Mouse (Mus musculus) testis, adult 2 months (tissue): ENCODE measurements around the gene Kctd21. TPM values are rescaled to one million over a fixed set of nuclear protein-coding genes. Genes with fewer than 3 reads are reported as not detected.

ENCODE experiments used
- H3K27ac ChIP-seq: fragments of 200-500 bp; 2 replicates; pipeline ENCODE4 v1.5.1; 2012; ENCODE audit warnings: low read depth, low read length; ENCODE audit not compliant: control insufficient read depth, insufficient read depth
- H3K27me3 ChIP-seq: fragments of 200-500 bp; 2 replicates; pipeline ENCODE4 v1.6.1; 2012; ENCODE audit warnings: mild to moderate bottlenecking, low read length, moderate library complexity; ENCODE audit not compliant: control insufficient read depth, insufficient read depth
- H3K36me3 ChIP-seq: fragments of 200-500 bp; 2 replicates; pipeline ENCODE4 v1.6.1; 2012; ENCODE audit warnings: mild to moderate bottlenecking, low read length; ENCODE audit not compliant: control insufficient read depth, insufficient read depth
- H3K4me1 ChIP-seq: fragments of 200-500 bp; 2 replicates; pipeline ENCODE4 v1.6.1; 2012; ENCODE audit warnings: low read length; ENCODE audit not compliant: control insufficient read depth, insufficient read depth
- H3K4me3 ChIP-seq: fragments of 200-500 bp; 2 replicates; pipeline ENCODE4 v1.5.1; 2012; ENCODE audit warnings: low read depth, mild to moderate bottlenecking, low read length, moderate library complexity, mixed read lengths; ENCODE audit not compliant: control insufficient read depth
- CTCF ChIP-seq: fragments of 200-500 bp; IDR thresholded peaks from 2 replicates; pipeline ENCODE4 v1.5.1; 2012; ENCODE audit warnings: low read depth, mild to moderate bottlenecking, inconsistent platforms, low read length, moderate library complexity; ENCODE audit not compliant: control insufficient read depth, insufficient read depth, insufficient replicate concordance
- POLR2A ChIP-seq: fragments of 200-500 bp; IDR thresholded peaks from 2 replicates; pipeline ENCODE4 v1.6.1; 2012; ENCODE audit warnings: low read depth, mild to moderate bottlenecking, inconsistent platforms, low read length, moderate library complexity; ENCODE audit not compliant: control insufficient read depth
- polyA plus RNA-seq: library from polyadenylated mRNA; depleted of rRNA; stranded (reverse); fragments of >200 nt; gene quantifications from 2 replicates; pipeline ENCODE4 v1.2.3, GENCODE M21; 2012

Kctd21 gene
- polyA plus RNA-seq, 1 experiment: 1.2 TPM

- TF ChIP-seq CTCF (no peak), POLR2A (no peak)
- no peak overlapping the region for H3K27ac ChIP-seq
- H3K4me3 ChIP-seq: no peak overlapping the region
- H3K36me3 ChIP-seq: no peaks in the 10 kb centered on the region
- H3K4me1 ChIP-seq: no peaks in the 10 kb centered on the region; the same call in 1 of the 2 replicates
- no peaks in the 10 kb centered on the region for H3K27me3 ChIP-seq
Observed at GRCm38 (mm10) chr7:97357840-97358239, 25.7 kb downstream of the Kctd21 start.

- no peaks in the 10 kb centered on the region for H3K27me3 ChIP-seq
Observed at GRCm38 (mm10) chr7:97358347-97358746, 26.2 kb downstream of the Kctd21 start.

GRCm38 (mm10) chr7:97360166-97360565 is 28.0 kb downstream of the Kctd21 start:
- no peaks in the 10 kb centered on the region for H3K27me3 ChIP-seq
- no peaks in the 10 kb centered on the region; the same call in 1 of the 2 replicates for H3K4me1 ChIP-seq
- H3K4me3 ChIP-seq: no peak overlapping the region

More at GRCm38 (mm10) chr7:97358347-97358746, 26.2 kb downstream of the Kctd21 start:
- Histone ChIP-seq H3K4me1 (no peaks in the 10 kb centered on the region; the same call in 1 of the 2 replicates), H3K36me3 (no peaks in the 10 kb centered on the region), H3K4me3 (no peak overlapping the region), H3K27ac (no peak overlapping the region)
- no peak for TF ChIP-seq CTCF
- no peak for TF ChIP-seq POLR2A

DNA sequence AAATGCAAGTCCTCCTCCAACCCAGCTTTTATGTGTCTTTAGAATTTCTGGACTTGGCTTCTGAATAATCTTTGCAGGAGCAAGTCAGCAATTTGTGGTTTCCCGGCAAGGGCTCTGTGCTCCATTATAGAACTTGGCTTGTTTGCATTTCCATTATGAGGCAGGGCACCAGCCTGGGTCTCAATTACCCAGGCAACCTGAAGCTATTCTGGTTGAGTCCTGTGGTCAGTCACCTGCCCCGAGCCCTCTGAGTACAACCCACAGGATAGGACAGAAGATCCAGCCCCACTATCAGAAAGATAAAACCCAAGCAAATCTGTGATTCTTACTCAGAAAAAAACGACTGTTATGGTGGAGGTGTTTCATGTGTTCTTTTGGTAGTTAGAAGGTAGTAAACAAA is 28.8 kb downstream of the Kctd21 start:
- no peaks in the 10 kb centered on the region for H3K27me3 ChIP-seq
- TF ChIP-seq POLR2A (no peak), CTCF (no peak)

More at GRCm38 (mm10) chr7:97360166-97360565, 28.0 kb downstream of the Kctd21 start:
- TF ChIP-seq POLR2A (no peak), CTCF (no peak)
- no peak overlapping the region for H3K27ac ChIP-seq
- no peaks in the 10 kb centered on the region for H3K36me3 ChIP-seq

DNA sequence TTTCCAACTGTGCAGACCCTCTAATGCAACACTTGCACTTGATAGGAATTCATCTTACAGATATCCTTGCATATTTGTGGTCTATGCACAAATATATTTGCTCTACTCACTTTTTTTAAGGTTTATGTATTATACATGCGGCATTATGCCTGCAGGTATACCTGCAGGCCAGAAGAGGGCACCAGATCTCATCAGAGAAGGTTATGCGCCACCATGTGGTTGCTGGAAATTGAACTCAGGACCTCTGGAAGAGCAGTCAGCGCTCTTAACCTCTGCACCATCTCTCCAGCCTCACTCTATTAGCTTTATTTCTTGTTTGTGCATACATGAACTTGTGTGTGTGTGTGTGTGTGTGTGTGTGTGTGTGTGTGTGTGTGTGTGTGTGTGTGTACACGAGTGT is 29.3 kb downstream of the Kctd21 start:
- H3K4me1 ChIP-seq: no peaks in the 10 kb centered on the region; the same call in 1 of the 2 replicates
- TF ChIP-seq POLR2A (no peak), CTCF (no peak; the same call in 1 of the 2 replicates)
- no peak overlapping the region for H3K27ac ChIP-seq
- no peaks in the 10 kb centered on the region for H3K27me3 ChIP-seq
- no peaks in the 10 kb centered on the region for H3K36me3 ChIP-seq
- no peak overlapping the region for H3K4me3 ChIP-seq

More for the DNA sequence above, 28.8 kb downstream of the Kctd21 start:
- Histone ChIP-seq H3K36me3 (no peaks in the 10 kb centered on the region), H3K4me1 (no peaks in the 10 kb centered on the region; the same call in 1 of the 2 replicates), H3K27ac (no peak overlapping the region), H3K4me3 (no peak overlapping the region)

DNA sequence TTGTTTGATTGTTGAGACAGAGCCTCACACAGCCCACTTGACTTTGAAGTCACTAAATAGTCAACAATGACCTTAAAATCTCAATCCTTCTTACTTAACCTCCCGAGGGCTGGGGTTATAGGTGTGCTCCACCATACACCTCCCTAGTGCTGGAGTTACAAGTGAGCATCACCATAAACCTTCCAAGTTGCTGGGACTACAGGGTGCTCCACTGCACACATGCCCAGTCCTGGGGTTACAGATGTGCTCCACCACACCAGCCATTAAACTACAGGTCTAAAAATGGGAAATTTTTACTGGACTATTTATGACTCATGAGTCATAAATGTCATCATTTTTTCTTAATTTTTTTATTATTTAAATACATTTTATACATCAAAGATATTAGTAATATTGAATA is 33.8 kb downstream of the Kctd21 start:
- H3K27me3 ChIP-seq: no peaks in the 10 kb centered on the region
- H3K36me3 ChIP-seq: no peaks in the 10 kb centered on the region
- no peak overlapping the region for H3K27ac ChIP-seq
- H3K4me3 ChIP-seq: no peak overlapping the region
- H3K4me1 ChIP-seq: peaks cover 2% of the 10 kb centered on the region
- no peak for TF ChIP-seq POLR2A
- no peak for TF ChIP-seq CTCF

DNA sequence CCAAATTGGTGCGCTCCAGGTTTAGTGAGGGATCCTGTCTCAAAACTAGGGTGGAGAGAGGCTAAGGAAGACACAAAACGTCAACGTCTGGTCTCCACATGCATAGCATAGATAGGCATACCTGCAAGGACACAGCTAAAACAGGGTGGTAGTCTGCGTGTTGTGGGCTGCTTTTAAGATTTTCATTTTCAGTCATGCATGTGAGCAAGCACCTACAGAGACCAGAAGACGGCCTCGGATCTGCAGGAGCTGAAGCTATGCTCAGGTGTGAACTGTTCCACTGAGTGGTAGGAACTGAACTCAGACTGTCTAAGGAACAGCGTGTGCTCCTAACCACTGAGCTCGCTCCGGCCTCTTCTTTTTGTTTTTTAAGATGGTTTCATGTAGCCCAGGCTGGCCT is 43.0 kb downstream of the Kctd21 start:
- H3K27me3 ChIP-seq: no peaks in the 10 kb centered on the region
- H3K36me3 ChIP-seq: peaks cover 2% of the 10 kb centered on the region

DNA sequence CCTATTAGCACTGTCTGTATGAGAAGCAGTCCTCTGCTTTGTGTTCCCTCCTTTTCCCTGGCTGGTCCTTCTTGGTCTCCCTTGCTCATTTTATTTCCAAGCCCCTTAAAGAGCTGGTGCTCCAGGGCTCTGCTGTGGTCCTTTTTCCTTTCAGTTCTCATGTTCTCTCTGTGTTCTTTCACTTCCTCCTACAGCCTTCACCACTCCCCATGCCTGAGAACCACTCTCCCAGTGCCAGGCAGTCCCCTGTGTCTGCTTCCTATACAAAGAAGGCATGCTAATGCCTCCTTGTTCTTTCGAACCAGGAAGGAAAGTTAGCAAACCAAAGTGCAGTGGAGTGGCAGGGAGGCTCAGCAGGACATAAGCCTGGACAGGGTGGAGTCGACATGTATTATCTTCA is 43.8 kb downstream of the Kctd21 start:
- H3K4me1 ChIP-seq: peaks cover 1% of the 10 kb centered on the region
- H3K27me3 ChIP-seq: no peaks in the 10 kb centered on the region
- TF ChIP-seq CTCF (no peak), POLR2A (no peak)
- H3K36me3 ChIP-seq: peaks cover 7% of the 10 kb centered on the region
- no peak overlapping the region for H3K27ac ChIP-seq
- H3K4me3 ChIP-seq: no peak overlapping the region

More for the DNA sequence above, 43.0 kb downstream of the Kctd21 start:
- H3K27ac ChIP-seq: no peak overlapping the region
- no peak overlapping the region for H3K4me3 ChIP-seq
- H3K4me1 ChIP-seq: peaks cover 3% of the 10 kb centered on the region
- TF ChIP-seq CTCF (no peak), POLR2A (no peak)
